Mouse (Mus musculus) cerebellum, adult 9-11 months (tissue): ENCODE measurements around the gene Dennd2a.

Experiments used
- DNase-seq: peaks from one replicate; pipeline ENCODE4 v3.0.0; 2022

The Dennd2a gene

DNA sequence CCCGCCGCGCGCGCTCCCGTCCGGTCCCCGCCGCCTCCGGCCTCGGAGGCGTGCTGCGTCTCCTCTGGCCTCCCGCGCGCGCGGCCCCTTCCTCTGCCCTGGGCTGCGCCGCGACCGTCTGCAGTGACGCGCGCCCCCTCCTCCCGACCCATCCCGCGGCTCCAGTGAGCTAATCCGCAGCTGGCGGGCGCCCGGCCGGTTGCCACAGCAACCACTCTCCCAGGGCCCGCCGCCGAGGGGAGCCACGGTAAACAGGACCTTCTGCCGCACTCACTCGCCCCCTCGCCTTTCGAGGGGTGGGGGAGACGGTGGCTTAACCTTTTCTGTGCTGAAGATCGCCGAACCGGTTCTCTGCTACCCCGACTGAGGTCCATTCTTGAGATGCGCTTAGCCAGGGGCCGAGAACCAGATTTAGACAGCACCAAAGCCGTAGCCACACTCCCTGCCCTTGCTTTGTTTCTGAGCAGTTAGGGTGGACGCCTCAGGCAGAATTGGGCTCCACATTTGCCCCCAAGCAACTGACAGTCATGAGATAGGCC lies at the start of gene Dennd2a:
Gene Dennd2a (minus strand): TSS at position 145 of the 539 bp plus-strand sequence.
- DNase-seq, result peak; percentile 65

DNA sequence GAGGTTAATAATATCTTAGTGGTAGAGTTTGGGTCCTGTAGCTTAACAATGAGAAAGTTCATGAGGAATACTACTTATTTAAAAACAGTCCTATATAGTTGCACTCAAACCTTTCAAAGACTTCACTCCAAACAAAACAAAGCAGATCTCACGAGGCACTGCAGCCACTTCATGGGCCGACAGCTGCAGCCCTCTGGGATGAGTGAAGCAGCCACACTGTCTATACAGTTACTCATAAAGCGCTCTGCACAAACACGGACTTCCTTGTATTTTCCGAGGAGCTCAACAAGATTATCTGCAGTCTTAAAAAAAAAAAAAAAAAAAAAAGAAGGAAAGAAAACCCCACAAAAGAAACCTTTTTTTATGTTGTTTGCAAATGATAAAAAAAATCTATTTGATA lies 49.7 kb upstream of the Dennd2a start:
- DNase-seq, result no peak

DNA sequence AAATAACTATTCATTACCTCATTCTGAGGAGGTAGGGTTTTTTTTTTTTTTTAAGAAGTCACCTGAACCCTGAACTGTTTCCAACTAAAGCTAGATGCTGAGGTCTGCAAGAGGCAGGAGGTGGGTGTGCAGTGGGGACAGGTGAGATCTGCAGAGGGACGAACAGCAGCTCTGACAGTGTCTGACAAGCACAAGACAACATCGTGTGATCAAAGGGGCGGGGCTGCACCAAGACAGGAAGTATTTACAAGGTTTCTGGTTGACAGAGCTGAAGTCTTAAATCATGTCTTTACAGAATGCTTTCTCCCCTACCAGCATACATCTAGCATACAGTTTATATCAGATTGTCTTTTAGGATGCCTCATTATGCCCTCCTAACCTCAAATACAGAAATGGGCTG lies 49.2 kb upstream of the Dennd2a start:
- DNase-seq, result no peak

DNA sequence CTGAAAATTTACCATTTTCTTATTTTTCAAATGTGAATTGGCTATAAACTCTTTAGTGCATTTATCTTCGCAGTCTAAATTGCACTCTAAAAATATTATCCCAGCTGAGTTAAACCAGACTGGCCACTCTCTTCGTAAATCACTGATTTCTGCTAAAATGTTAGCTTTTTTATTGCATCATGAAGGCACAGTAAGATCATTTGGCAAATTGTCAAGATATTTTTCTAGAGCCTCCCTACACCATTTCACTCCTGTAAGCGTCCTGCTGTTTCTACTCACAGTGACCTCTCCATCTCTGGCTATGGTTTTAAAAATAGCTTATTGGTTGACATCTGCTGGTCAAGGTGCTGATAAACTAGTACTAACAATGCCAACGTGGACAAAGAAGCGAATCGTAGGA lies 48.4 kb upstream of the Dennd2a start:
- DNase-seq, result no peak

DNA sequence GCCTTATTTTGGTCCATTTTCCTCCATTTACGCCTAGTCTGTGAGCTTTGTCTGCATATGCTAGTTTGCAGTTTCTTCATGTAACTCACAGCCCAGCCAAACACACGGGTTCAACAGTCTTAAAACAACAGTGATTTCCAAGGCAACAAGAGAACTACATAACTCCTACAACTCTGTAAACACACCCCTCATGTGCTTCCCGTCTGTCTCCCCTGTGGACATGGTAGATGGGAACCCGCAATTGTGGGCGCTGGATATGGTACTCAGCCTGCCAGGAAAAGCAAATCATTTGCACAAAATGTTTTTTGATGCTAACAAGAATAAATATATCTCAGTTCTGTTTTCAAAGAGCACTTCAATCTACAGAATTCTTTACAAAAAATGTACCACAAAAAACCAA lies 46.9 kb upstream of the Dennd2a start:
- no peak for DNase-seq

DNA sequence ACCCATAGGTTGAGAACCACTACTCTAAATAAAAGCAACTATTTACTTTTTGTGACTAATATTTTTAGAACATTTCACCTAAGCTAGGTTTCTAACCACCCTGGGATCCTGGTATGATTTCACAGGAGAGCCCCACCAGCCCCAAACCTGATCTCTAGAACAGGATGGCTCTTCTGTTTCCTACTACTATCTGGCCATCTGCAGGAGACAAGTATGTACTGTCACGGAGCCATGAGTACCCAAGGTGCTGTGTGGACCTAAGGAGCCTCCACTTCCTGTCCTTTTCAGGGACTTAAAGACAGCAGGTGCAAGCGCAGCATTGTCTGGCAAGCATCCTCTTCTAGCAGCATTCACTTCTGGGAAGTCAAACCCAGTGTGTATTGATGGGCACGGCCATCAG lies 44.2 kb upstream of the Dennd2a start:
- DNase-seq, result no peak

DNA sequence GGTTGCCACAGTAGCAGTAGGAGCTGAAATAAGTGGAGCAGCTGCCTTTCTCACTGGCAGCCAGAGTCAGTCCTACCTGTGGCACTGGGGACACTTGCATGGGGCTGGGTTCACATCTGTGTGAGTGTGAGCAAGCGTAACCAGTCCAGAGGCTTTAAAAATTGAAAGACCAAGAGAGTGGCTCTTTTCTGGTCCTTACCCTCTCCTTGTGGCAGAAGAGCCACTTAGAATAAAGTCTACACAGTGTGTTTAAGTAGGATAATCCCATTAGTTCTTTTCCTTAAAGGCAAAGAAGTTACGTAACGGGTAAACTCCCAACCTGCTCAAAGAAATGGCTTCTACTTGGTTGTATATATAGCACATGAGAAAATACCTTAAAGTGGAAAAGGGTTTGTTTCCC lies 43.2 kb upstream of the Dennd2a start:
- no peak for DNase-seq

DNA sequence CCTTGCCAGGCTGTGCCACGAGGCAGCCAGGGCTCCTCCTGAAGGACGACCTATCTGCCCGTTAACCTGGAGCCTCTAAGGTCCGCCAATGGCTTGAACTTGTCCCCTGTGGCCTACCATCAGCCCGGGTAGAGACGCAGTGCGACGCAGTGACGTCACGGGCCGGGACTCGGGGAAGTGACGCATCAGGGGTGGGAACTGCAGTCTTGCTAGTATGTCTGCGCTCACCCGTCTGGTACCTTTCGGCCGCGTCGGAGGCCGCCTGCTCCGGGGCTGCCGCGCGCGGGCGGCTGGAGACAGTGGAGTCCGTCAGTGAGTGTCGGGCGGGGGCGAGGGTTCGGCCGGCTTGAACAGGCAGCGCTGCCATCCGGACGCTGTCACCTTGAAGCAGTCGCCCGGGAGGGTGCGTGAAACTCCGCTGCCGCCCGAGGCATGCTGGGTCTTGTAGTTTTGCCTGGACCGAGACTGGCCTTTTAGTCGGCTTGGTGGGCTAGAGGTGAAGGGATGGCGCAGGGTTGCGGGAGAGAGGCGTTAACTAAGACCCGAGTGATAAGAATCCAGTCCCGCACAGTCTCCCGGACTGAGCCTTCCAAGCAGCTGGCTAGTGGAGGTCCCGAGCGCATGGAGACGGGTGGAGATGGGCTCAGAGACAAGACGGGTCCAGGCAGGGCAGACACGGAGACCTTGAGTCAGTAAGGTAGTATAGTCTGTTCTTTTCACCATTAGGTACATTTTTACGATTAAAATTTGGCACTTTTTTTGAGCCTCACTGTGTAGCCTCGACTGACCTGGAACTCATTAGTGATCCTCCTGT lies 34.9 kb upstream of the Dennd2a start, which contains the start of gene Ndufb2:
Gene Ndufb2 (plus strand): TSS at position 174 of the 814 bp plus-strand sequence.
- DNase-seq, result peak; percentile 97

DNA sequence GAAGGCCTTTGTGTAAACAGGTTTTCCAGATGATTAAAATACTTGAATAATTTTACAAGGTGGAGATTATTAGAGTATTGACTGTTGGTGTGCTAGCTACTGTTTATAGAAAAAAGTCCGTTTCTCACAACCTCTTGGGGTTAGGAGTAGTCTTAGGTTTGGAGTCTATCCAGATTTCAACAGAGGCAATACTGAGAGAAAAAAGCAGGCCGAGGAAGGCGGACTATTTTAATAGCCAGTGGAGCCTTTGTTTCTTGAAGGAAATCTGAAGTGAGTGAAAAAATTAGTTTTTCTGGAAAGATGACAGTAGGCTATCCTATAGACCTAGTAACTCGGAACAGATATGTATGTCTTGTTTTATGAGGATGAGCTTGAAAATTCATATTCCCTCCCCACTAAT lies 33.8 kb upstream of the Dennd2a start:
- DNase-seq, result no peak

DNA sequence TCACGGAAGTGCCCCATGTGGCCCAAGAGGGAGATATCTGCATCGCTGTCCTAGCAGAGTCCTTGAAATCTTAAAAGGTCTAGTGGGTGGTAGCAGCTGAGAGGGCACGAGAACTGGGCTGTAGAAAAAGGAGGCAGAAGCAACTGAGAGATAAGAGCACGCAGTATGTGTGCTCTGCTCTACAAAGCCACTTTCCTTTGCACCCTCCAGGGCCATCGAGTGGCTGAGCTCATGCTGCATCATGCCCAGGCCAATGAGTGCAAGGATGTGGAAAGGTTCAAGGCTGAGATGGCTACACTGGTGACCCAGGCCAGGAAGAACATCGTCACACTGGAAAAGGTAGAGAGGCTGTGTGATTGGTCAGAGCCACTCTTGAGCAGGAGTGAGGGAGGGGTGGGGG lies 27.9 kb upstream of the Dennd2a start, which contains the start of gene Gm42420:
Gene Gm42420 (plus strand): TSS at position 237 of the 400 bp plus-strand sequence.
- no peak for DNase-seq

DNA sequence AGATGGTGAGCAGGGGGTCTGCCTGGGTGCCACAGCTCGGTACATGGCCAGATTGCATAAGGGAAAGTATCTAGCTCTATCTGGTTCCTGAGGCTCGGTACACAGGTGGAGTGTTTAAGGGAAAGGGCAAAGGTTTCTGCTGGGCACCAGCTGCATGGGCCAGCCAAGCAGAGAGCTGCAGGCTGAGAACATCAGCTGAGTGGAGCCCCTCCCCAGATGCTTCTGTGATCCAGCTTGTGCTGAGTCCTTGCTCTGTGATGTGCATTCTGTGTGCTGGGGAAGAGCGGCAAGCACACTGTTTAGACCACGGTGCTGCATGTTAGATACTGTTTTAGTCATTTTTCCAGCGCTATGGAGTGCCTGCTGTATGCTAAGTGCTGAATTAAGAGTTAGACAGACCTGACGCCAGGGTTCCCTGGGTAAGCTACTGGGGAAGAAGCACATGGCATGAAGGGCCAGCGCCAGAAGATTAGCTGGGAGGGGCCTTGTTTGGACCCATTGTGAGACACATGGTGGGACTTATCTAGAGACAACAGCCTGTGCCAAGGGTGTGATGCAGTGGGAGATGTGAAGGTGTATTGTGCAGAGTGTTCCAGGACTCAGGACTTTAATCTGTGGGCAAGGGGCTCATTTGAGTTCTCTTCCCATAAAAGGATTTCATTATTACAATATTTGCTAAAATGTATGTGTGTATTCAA lies 23.6 kb upstream of the Dennd2a start:
- DNase-seq, result no peak

DNA sequence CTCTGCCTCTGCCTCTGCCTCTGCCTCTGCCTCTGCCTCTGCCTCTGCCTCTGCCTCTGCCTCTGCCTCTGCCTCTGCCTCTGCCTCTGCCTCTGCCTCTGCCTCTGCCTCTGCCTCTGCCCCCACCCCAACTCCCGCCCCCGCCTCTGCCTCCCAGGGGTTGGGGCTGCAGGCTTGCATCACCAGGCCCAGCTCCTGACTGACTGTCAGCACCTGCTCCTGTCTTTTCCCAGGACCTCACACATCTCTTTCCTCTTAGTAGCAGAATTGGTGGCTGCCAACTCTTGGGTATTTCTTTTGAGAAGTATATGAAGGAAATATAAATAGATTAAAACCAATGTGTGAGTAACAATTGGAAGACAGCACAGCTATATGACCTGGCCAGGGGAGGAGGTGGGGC lies 22.9 kb upstream of the Dennd2a start:
- DNase-seq, result no peak

DNA sequence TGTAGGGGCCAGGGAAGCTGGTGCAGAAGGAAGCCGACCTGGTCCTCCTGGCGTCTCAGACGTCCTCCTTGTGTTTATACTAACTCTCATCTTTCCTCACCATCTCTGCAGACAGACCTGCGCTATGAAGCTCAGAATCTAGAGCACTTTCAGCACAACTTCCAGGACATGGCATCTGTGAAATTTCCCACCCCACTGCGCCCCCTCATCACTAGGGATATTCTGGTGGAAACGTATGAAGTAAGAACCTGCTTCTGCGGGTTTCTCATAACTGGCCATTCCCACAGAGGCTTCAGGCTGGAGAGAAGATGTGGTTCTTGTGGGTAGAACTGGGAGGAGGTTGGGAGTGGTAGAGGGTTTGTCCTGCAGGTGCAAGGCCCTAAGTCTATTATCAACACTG lies 21.9 kb upstream of the Dennd2a start:
- no peak for DNase-seq

DNA sequence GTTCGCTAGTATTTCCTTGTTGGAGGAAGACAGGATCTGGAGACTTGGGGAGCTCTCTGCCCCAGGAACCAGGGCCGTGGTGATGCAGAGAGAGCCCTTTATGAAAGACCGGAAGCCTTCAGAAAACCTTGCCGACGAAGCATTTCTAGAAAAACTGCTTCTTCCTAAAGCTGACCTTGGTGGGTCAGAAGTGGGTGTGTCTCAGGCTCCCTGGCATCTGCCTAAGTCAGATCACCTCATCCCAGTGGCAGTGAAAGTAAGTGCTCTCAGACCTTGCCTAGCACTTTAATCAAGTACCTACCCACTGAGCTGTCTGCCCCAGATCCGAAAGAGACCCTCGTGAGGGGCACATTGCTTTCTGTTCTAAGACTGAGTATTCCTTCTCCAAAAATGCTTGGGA lies 17.3 kb upstream of the Dennd2a start:
- DNase-seq, result peak; percentile 20

DNA sequence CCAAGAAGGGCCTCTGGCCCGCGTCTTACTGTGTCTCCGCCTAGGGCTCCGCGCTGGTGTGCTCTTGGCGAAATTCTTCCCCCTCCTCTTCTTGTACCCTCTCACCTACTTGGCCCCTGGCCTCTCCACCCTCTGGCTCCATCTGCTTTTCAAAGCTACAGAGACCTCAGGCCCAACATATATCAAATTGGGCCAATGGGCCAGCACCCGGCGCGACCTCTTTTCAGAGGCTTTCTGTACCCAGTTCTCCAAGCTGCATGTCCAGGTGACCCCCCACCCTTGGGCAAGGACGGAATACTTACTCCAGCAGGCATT lies 16.8 kb upstream of the Dennd2a start:
- peak; percentile 65 for DNase-seq

DNA sequence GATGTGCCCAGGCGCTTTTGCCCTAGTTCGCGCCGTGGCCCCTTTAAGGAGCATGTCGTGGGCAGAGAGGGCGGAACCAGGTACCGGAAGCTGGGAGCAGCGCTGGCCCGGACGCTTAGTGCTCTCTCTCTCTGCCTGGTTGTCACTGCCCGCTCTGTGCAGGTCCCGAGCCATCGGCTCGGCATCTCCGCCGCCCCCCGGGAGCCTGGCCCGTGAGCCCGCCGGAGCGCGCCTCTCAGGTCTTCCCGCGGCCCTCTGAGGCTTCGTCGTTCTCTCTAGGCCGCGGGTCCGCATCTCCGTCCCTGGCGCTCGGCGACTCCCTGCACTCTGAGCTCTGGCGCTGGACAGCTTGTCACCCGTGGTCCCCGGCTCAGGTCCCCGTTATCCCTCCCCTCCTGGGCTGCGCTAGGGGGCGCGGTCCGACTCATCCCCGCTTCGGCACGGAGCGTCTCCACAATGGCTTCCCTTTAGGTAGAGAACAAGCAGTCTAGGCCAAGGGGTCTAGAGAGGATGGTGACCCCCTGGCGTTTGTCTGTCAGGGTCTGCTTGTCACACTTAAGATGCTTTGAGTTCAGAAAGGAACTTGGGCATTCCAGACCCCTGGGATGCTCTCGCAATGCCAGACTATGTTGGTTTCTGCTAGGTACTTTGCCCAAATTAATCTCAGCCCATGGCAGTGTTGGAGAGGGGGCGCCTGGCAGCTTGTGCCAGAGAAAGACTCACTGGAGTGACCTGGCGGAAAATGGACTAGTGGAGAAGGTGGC lies 16.3 kb upstream of the Dennd2a start, which contains the start of gene Adck2:
Gene Adck2 (plus strand): TSS at position 83 of the 764 bp plus-strand sequence.
- DNase-seq, result peak; percentile 86

DNA sequence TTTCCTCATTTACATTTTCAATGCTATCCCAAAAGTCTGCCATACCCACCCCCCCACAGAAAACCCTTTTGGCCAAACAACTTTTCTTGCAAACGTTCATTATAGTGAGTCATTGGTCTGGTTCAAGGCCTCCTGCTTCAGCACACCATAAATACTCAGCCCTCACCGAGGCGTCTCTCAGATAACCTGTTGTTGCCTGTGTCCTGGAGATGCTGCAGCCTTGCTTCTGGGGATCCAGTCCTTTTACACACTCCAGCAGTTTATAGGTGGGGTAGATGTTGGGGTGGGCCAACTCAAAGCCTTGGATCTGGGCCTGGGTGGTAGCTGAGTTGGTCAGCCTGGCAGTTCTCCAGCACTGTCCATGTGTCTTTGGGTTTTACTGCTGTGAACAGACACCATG lies 12.8 kb upstream of the Dennd2a start:
- no peak for DNase-seq

DNA sequence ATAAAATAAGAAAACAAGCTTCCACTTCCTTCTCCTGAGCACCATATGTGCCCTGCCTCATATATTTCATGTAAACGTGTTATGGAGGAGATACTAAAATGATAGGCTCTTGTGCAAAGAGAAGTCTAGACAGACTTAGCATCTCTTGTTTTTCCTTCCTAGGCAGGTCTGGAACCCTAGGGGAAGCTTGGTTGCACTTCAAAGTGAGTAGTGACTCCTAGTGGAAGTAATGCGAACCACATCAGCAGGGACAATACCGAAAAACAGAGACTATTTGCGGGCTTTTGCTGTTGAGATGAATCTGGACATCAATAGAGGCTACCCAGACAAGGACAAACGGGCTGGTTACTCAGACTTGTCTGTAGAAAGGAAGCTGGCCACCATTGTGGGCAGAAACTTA lies 9.9 kb upstream of the Dennd2a start:
- no peak for DNase-seq

DNA sequence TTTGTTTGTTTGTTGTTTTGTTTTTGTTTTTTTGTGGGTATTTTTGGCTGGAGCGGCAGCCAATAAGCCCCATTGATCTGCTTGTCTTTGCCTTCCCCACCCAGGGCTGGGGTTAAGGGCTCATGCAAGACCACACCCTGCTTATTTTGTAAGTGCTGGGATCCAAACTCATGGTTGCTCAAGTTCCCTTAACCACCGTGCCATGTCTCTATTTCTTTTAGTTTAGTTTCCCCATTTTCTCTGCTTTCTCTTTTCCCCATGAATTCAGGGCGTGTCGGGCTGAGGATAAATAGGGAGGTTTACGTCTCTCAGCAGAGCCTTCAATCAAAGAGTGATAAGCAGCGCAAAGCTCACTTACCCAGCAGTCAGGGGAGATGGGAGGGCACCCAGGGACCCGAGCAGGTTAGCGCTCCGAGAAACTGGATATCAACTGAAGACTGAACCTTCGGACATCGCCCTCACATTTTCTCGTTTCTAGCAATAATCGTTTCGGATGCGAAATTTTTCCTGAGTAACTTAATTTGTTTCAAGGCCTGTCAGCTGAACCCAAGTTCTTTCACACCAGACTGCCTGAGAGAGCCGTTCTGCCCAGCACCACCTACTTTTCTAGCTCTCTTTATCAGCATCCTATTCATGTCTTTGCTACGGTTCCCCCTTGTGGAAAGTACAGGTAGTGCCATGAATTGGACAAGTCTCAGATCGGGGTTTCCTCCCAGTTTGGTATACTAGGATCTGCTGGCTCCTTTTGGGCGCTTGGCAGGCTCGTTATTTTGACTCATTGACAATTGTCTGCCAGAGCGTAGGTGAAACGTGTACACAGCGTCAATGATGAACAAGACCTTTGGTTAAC lies 4.7 kb upstream of the Dennd2a start:
- DNase-seq, result peak; percentile 84

DNA sequence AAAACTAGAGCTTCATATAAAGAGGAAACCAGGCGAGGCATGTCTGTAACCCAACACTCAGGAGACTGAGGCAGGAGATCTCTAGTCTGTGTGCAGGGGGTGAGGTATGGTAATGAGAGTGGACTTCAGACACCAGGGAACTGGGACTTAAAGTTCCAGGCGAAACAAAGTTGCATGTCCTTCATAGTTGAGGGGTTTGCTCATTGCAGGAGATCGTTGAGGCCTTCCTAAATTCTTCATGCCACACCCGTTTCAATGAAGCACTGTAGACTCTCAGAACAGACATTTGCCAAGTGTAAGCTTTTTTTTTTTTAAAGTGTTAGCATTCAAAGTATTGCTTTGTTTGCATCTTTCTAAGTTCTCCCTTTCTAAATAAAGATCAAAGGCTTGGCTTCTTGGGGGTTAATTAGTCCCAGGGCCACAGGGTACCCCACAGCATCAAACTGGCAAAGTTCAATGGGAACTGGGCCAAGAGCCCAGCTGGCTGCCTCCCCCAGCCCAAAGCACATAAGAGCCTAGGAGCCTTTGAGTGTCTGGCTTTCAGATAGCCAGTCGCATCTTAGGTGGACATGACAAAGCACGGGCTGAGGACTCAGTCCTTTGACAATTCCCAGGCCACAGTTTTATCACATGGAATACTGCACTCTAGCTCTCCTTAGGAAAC lies 1.7 kb upstream of the Dennd2a start:
- DNase-seq, result no peak

DNA sequence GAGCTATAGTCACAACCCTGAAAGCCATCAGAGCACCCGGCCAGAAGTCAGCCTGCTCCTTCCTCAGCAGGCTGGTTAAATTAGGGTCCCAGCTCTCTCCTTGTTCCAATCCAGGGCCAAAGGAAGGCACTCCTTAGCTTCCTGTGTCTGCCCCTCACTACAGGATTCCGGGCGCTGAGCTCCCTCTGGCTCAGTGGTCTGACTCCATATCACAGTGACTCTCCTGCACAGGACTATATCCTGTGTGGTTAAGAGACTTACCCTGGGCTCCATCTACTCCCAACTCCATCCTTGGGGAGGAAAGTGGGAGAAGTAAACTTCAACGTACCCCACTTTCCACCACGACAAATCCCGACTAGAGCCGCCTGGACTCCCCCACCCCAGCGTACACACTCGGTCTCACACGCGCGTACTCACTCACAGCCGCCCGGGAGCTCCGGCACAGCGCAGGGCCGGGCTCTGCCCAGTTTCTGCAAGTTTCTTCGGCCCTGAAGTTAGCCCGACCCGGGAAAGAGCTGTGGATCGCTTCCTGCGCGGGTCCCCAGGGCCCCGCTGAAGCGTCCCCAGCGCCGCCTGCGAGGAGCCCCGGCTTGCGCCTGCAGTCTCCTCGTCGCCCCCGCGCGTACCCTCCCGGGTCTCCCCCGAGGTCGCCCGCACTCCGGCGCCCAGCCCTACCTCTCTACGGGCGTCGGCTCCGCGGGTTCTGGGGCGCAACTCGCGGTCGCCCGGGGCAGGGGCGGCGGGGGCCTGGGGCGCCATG lies 587 bp downstream of the Dennd2a start:
- peak; percentile 24 for DNase-seq
